Mouse (Mus musculus): Measurements from ENCODE around the gene Sh2d1b2. TPM values are rescaled to one million over a fixed set of nuclear protein-coding genes. Genes with fewer than 3 reads are reported as not detected.

Sh2d1b2 gene
- polyA plus RNA-seq, 1 experiment from 2014 or later, result not detected

- no peak overlapping the region for H3K27ac ChIP-seq (ENCODE audit: low read depth)
- no peaks in the 10 kb centered on the region for H3K9me3 ChIP-seq (ENCODE audit: low read length)
- H3K9ac ChIP-seq (replicated peaks), result no peak overlapping the region
- no peak overlapping the region for H3K4me3 ChIP-seq (ENCODE audit: low read depth, low read length)
- peak; percentile 55 for TF ChIP-seq CTCF (IDR thresholded peaks at IDR 0.05; ENCODE audit: low read depth)
- no peak for TF ChIP-seq EP300 (IDR thresholded peaks at IDR 0.05; ENCODE audit: low read depth)
- H3K4me2 ChIP-seq (ENCODE audit: low read depth, low read length), result no peak overlapping the region
- H3K4me1 ChIP-seq (ENCODE audit: insufficient read depth), result no peaks in the 10 kb centered on the region
- H3K27me3 ChIP-seq (ENCODE audit: insufficient read depth, low read length), result no peaks in the 10 kb centered on the region
- ATAC-seq (no peak), DNase-seq (peak; percentile 22)
- 73% methylated on average over 3 of the region's 3 CpGs for WGBS (ENCODE audit: insufficient replicate concordance)
- peaks cover 55% of the 10 kb centered on the region for H3K36me3 ChIP-seq (replicated peaks; ENCODE audit: insufficient read depth, low read length)
These were observed 32.2 kb upstream of the Sh2d1b2 start for GRCm38 (mm10) chr1:170200379-170200778.

GRCm38 (mm10) chr1:170206395-170206794 lies 26.2 kb upstream of the Sh2d1b2 start:
- Histone ChIP-seq H3K9ac (replicated peaks) (no peak overlapping the region), H3K9me3 (ENCODE audit: low read length) (0 out of 2 replicates have a peak, but pooled peaks cover 3% of the 10 kb centered on the region), H3K27me3 (ENCODE audit: insufficient read depth, low read length) (no peaks in the 10 kb centered on the region), H3K27ac (ENCODE audit: low read depth) (no peak overlapping the region), H3K4me2 (ENCODE audit: low read depth, low read length) (no peak overlapping the region), H3K4me1 (ENCODE audit: insufficient read depth) (no peaks in the 10 kb centered on the region), H3K4me3 (ENCODE audit: low read depth, low read length) (no peak overlapping the region), H3K36me3 (replicated peaks; ENCODE audit: insufficient read depth, low read length) (peaks cover 62% of the 10 kb centered on the region)
- no peak for TF ChIP-seq EP300 (IDR thresholded peaks at IDR 0.05; ENCODE audit: low read depth)
- no peak for TF ChIP-seq CTCF (IDR thresholded peaks at IDR 0.05; ENCODE audit: low read depth)
- no peak for DNase-seq
- WGBS (ENCODE audit: insufficient replicate concordance), result 92% methylated on average over 6 of the region's 6 CpGs
- no peak for ATAC-seq

GRCm38 (mm10) chr1:170213181-170213879 lies 19.2 kb upstream of the Sh2d1b2 start:
- 0 out of 2 replicates have a peak overlapping the region, but pooled peaks have one; percentile 7 for H3K9ac ChIP-seq (replicated peaks)

GRCm38 (mm10) chr1:170214383-170214756 lies 18.2 kb upstream of the Sh2d1b2 start:
- Histone ChIP-seq H3K27me3 (ENCODE audit: insufficient read depth, low read length) (no peaks in the 10 kb centered on the region), H3K4me1 (ENCODE audit: insufficient read depth) (peaks cover 10% of the 10 kb centered on the region), H3K9me3 (ENCODE audit: low read length) (no peaks in the 10 kb centered on the region), H3K27ac (ENCODE audit: low read depth) (peak overlapping the region; percentile 89), H3K36me3 (replicated peaks; ENCODE audit: insufficient read depth, low read length) (peaks cover 17% of the 10 kb centered on the region), H3K4me2 (ENCODE audit: low read depth, low read length) (peak overlapping the region; percentile 73), H3K4me3 (ENCODE audit: low read depth, low read length) (peak overlapping the region; percentile 72), H3K9ac (replicated peaks) (peak overlapping the region; percentile 86)
- no peak for ATAC-seq
- TF ChIP-seq EP300 (IDR thresholded peaks at IDR 0.05; ENCODE audit: low read depth) (no peak), CTCF (IDR thresholded peaks at IDR 0.05; ENCODE audit: low read depth) (no peak)
- WGBS (ENCODE audit: insufficient replicate concordance), result 18% methylated on average over 7 of the region's 7 CpGs
- no peak for DNase-seq

More at GRCm38 (mm10) chr1:170213181-170213879, 19.2 kb upstream of the Sh2d1b2 start:
- H3K36me3 ChIP-seq (replicated peaks; ENCODE audit: insufficient read depth, low read length), result peaks cover 25% of the 10 kb centered on the region
- 73% methylated on average over 10 of the region's 10 CpGs for WGBS (ENCODE audit: insufficient replicate concordance)
- no peaks in the 10 kb centered on the region for H3K9me3 ChIP-seq (ENCODE audit: low read length)
- 0 out of 2 replicates have a peak overlapping the region, but pooled peaks have one; percentile 15 for H3K4me3 ChIP-seq (ENCODE audit: low read depth, low read length)
- H3K27ac ChIP-seq (ENCODE audit: low read depth), result no peak overlapping the region
- H3K4me1 ChIP-seq (ENCODE audit: insufficient read depth), result peaks cover 10% of the 10 kb centered on the region
- DNase-seq (no peak), ATAC-seq (no peak)
- no peaks in the 10 kb centered on the region for H3K27me3 ChIP-seq (ENCODE audit: insufficient read depth, low read length)
- no peak for TF ChIP-seq EP300 (IDR thresholded peaks at IDR 0.05; ENCODE audit: low read depth)
- no peak for TF ChIP-seq CTCF (IDR thresholded peaks at IDR 0.05; ENCODE audit: low read depth)
- peak overlapping the region; percentile 48 for H3K4me2 ChIP-seq (ENCODE audit: low read depth, low read length)

GRCm38 (mm10) chr1:170214757-170215522 lies 17.6 kb upstream of the Sh2d1b2 start, which contains the start of gene Uhmk1:
Gene Uhmk1 (minus strand): TSS chr1:170215397.
- TF ChIP-seq EP300 (IDR thresholded peaks at IDR 0.05; ENCODE audit: low read depth), result no peak
- Histone ChIP-seq H3K27ac (ENCODE audit: low read depth) (peak within 1 kb of the TSS; percentile 89), H3K9ac (replicated peaks) (peak within 1 kb of the TSS; percentile 86), H3K36me3 (replicated peaks; ENCODE audit: insufficient read depth, low read length) (peaks cover 14% of the 10 kb centered on the region), H3K4me2 (ENCODE audit: low read depth, low read length) (peak within 1 kb of the TSS; percentile 73), H3K4me1 (ENCODE audit: insufficient read depth) (peaks cover 10% of the 10 kb centered on the region), H3K4me3 (ENCODE audit: low read depth, low read length) (peak within 1 kb of the TSS; percentile 72), H3K9me3 (ENCODE audit: low read length) (no peaks in the 10 kb centered on the region), H3K27me3 (ENCODE audit: insufficient read depth, low read length) (no peaks in the 10 kb centered on the region)
- DNase-seq, result peak; percentile 93
- peak; percentile 99 for ATAC-seq
- 1% methylated on average over 54 of the region's 70 CpGs for WGBS (ENCODE audit: insufficient replicate concordance)

- TF ChIP-seq EP300 (IDR thresholded peaks at IDR 0.05; ENCODE audit: low read depth) (no peak), CTCF (IDR thresholded peaks at IDR 0.05; ENCODE audit: low read depth) (no peak)
- DNase-seq (no peak), ATAC-seq (no peak)
- Histone ChIP-seq H3K36me3 (replicated peaks; ENCODE audit: insufficient read depth, low read length) (peaks cover 9% of the 10 kb centered on the region), H3K4me3 (ENCODE audit: low read depth, low read length) (peak overlapping the region; percentile 72), H3K4me2 (ENCODE audit: low read depth, low read length) (peak overlapping the region; percentile 73), H3K27me3 (ENCODE audit: insufficient read depth, low read length) (no peaks in the 10 kb centered on the region), H3K27ac (ENCODE audit: low read depth) (no peak overlapping the region), H3K9me3 (ENCODE audit: low read length) (no peaks in the 10 kb centered on the region), H3K9ac (replicated peaks) (no peak overlapping the region), H3K4me1 (ENCODE audit: insufficient read depth) (peaks cover 12% of the 10 kb centered on the region)
- WGBS (ENCODE audit: insufficient replicate concordance), result 69% methylated on average over 3 of the region's 3 CpGs
These were observed 17.0 kb upstream of the Sh2d1b2 start for GRCm38 (mm10) chr1:170215590-170215989.
